Mouse (Mus musculus) layer of hippocampus, adult 8-10 months (tissue): ENCODE results near the gene Mpp3. TPM values are rescaled to one million over a fixed set of nuclear protein-coding genes. Genes with fewer than 3 reads are reported as not detected.

Source experiments
- DNase-seq, 2 experiments: peaks; one replicate each; pipeline ENCODE4 v3.0.0; 2022; ENCODE audit warnings: low spot score in 2 of 2
- total RNA-seq, 4 experiments: library from RNA; stranded (reverse); gene quantifications; 2 replicates each; pipeline ENCODE4 v1.2.4; 2022

Gene Mpp3
- total RNA-seq, 4 experiments from 2014 or later, result 88.8 to 102 (median 95.8) TPM

DNA sequence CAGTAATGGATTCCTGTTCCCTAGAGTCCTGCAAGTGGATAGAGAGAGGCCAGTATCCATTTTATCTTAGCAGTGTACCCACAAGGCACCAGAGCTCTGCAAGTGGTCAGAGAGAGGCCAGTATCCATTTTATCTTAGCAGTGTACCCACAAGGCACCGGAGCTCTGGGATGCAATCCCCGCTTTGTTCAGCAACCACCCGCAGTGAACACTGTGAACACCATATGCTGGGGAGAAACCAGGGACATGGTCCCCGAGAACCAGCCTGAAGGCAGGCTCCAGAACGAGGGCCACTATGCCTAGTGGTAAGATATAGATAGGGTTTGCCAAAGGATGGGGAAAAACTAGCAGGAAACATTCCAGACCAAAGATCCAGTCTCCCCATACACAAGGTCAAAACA is 49.1 kb downstream of the Mpp3 start:
- no peak for DNase-seq

- DNase-seq, result no peak
Measured at GRCm38 (mm10) chr11:101976949-101977348, 51.3 kb downstream of the Mpp3 start.

- no peak for DNase-seq
Measured at GRCm38 (mm10) chr11:101974923-101975322, 53.3 kb downstream of the Mpp3 start.

DNA sequence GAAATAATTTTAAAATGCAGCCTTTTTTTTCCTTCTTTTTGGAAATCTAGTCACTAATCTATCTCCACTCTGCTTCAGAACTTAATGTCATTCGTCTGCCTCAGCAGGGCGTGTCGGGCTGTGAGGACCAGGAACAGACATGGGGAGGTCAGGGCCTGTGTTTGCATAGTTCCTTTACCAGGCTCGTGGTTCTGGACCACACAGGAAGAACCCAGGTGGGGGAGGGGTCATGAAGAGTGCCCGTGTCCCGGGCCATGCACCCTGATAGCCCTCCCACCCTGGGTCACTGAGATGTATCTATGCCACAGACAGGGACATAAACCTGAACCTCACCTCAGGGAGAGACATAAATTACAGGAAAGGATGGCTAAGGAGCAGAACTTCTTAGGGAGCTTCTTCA is 54.1 kb downstream of the Mpp3 start:
- DNase-seq, result no peak

DNA sequence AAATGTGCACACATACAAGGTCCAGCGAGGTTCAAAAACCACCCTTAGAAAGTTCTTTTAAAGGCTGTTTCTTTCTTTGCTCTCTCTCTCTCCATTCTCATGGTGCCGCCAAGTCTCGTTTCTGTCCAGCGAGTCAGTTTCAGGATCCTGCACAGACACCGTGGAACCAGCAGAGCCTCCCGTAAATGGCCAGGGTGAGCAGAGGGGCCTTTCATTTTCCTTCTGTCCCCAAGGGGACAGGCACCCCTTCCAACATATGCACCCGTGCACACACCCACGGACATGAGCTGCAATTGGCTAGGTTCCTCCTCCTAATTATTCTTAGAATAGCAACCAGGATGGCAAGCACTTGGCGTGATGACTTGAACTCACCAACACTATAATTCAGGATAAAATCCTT is 54.8 kb downstream of the Mpp3 start:
- DNase-seq, result no peak

DNA sequence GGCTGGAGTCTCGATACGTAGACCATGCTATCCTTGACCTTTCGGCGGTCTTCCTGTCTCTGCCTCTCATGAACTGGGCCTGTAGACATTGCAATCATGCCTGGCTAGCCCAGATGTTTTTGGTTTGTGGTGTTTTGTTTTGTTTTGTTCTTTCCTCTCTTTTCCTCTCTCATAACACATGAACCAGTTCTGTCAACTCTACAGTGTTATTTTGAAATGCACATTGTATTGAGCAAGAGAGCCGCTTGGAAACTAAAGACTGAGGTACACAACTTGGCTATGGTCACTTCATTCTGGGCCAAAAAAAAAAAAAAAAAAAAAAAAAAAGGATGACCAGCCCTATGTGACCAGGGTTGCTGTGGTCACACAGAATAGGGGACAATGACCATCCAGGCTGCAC is 55.6 kb downstream of the Mpp3 start:
- DNase-seq, result no peak

DNA sequence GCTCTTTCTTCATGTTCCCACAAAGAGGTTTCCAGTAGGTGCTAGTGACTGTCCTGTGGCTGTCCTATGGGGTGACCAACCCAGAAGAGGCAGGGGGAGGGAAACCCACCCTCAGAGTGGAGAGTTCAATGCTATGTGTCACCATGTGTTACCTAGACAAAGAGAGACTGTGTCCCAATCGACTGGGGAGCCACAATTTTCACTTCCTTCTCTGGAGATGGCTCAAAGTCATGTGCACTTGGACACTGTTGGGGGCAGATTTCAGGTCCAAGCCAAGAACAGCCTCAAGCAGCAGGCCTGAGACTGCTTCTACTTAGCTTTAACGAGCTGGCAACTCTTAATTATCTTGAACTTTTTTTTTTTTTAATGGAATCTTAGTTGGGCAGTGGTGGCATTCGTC is 56.2 kb downstream of the Mpp3 start:
- DNase-seq, result no peak

GRCm38 (mm10) chr11:101971410-101971809 is 56.9 kb downstream of the Mpp3 start:
- no peak for DNase-seq

GRCm38 (mm10) chr11:101969835-101970234 is 58.4 kb downstream of the Mpp3 start:
- no peak for DNase-seq

DNA sequence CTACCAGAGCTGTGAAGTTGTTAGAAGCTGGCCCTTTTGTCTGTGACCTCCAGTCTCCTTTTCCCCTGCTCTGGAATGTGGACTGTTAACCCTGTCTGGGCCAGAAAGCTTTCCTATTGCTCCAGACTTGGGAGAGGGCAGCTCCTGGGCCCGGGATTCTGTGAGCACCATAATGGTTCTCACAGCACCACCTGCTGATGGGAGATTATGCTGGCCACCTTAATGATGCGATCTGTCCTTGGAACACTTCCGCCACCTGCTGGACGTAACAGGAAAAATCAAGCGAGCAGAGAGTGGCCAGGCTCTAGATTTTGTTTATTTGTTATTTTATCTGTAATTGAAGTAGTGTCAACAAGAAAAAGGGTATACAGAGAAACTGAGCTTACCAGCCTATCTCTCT is 59.5 kb downstream of the Mpp3 start:
- peak; percentile 67 to 90 for DNase-seq

- DNase-seq, result no peak
Measured at GRCm38 (mm10) chr11:101968311-101968710, 60.0 kb downstream of the Mpp3 start.

DNA sequence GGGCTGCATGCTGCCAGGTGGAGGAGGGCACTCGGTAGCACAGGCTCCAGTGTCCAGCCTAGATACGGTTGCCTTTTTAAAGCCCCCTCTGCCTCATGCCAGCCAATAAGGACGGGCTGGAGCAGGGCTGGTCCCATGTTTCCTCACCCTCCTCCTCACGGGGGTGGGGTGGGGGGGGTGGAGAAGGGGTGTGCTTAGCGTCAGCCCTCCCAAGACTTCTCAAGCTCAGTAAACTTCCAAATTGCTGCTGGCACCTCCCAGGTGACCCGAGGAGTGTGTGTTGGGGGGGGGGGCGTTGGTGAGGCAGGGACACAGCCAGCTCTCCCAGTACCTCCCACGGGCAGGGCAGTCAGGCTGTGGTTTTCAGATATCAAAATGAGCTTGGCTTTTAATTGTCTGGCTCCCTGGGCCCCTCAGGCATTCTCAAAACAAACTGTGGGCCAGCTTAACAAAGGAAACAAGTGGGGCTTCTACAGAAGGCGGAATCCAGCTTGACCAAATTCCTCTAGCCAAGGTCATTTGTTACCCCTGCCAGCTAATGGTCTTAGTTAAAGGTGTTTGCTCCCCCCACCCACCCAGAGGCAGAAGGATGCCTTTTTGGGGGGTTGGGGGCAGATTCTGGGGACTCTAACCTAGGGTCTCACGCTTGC is 61.2 kb downstream of the Mpp3 start, which contains the start of gene Sost:
Sost (minus strand) TSS at position 51 of the 650 bp plus-strand sequence.
- DNase-seq, result no peak

DNA sequence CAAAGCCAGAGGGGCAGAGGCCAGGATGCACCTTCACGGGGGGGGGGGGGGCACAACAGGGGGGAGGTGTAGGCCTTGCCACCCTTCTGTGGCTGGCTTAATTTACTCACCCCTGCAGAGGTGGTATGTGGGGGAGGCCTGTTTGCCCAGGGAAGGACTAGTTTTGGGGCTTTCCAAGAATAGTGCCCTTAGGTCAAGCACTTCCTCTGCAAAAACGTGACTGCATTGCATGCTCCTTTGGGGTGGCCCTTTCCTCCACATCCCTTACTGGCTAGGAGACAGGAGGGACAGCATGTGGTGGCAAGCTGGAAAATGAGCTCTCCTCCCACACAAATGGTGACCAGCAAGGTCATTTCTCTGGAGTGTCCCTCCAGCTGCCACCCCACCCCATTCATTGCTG is 62.7 kb downstream of the Mpp3 start:
- DNase-seq, result no peak

- DNase-seq, result no peak
Measured at GRCm38 (mm10) chr11:101964647-101965046, 63.6 kb downstream of the Mpp3 start.

- no peak for DNase-seq
Measured at GRCm38 (mm10) chr11:101963473-101964291, 64.6 kb downstream of the Mpp3 start.

GRCm38 (mm10) chr11:101963043-101963442 is 65.2 kb downstream of the Mpp3 start:
- DNase-seq, result no peak

GRCm38 (mm10) chr11:101957476-101957875 is 70.8 kb downstream of the Mpp3 start:
- DNase-seq, result no peak

DNA sequence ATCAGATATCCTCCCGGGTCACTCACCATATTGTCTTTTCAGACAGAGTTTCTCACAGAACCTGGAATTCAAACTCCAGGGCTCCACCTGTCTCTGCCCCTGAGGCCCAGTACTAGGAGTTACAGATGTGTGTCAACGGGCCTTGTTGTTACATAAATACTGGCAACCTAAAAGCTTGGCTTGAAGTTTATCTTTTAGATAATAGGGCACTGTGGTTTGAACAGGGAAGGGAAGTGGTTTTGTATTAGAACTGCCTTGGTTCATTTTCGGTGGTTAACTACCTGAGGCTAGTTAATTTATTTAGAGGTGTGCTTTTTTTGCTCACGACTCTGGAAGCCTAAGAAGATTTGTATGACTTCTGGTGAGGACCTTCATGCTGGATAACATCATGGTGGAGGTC is 74.8 kb downstream of the Mpp3 start:
- DNase-seq, result no peak

DNA sequence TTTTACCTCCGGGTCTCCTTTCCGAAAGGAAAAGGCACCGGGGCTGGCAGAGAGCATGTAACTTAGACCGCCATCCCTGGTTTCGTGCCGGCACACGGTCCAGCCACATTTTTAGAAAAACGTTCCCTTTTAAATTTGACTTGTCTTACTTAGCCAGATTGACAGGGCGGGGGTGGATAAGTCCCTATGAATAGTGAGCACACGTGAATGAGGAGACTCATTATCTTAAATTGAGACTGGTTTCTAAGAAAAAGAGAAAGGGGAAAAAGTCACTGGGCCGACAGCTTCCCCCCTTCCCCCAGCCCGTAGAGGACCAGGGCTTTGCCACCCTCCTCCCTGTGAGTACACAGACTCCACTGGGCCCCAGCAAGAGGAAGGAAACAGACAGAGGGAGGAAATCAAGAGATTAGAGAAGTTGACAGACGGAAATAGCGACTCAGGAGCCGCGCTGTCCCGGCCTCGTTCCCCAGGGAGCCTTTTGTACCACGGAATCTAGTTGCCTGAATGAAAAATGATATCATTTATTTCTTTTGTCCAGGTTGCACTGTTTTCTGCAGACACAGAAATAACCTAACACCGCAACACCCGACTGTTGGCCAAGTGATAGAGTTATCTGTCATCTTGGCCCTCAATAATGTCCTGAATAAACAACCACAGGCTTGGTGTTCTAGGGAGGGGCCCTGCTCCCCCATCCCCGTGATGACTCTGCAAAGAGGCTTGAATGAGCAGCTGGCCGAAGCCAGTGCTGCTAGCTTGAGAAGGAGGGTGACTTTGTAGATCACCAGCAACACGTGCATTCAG is 75.5 kb downstream of the Mpp3 start:
- no peak for DNase-seq

DNA sequence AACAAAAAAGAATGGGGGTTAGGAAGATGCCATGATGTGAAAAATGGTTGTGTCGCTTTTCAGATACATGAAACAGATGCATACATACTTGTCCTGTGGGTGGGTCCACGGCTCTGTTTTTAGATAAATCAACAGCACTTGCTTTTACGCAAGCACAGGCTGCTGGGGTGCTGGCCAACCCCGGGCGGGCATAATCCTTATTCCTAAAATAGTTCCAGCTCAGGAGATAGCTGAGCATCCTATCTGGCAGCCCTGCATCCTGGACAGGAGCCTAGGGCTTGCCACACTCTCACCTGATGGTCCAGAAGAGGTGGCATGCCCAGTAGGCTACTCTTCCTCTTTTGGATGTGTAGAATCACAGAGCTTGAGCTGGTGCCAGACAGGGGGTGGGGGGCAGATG is 78.2 kb downstream of the Mpp3 start:
- no peak for DNase-seq
